Mouse (Mus musculus) embryonic facial prominence, embryonic 12.5 days (tissue): ENCODE data around the gene Zfp704. TPM values are rescaled to one million over a fixed set of nuclear protein-coding genes. Genes with fewer than 3 reads are reported as not detected.

Experiments
- ATAC-seq: fragments of 200-750 bp; cut with Nextera tagmentation; 2 replicates; pipeline ENCODE4 v1.8.0; 2017; ENCODE audit not compliant: insufficient number of reproducible peaks, insufficient read depth, low FRiP score, low TSS enrichment
- H3K27ac ChIP-seq: fragments of 300-500 bp; sonication (generic); 2 replicates; pipeline ENCODE4 v1.5.1; 2016; ENCODE audit warnings: mild to moderate bottlenecking
- H3K27me3 ChIP-seq: fragments of 300-500 bp; sonication (generic); 2 replicates; pipeline ENCODE4 v1.6.1; 2016; ENCODE audit warnings: mild to moderate bottlenecking, moderate library complexity
- H3K36me3 ChIP-seq: fragments of 300-500 bp; sonication (generic); 2 replicates; pipeline ENCODE4 v1.6.1; 2016; ENCODE audit warnings: mild to moderate bottlenecking
- H3K4me1 ChIP-seq: fragments of 300-500 bp; sonication (generic); 2 replicates; pipeline ENCODE4 v1.6.1; 2016
- H3K4me2 ChIP-seq: fragments of 300-500 bp; sonication (generic); replicated peaks from 2 replicates; pipeline ENCODE4 v1.6.1; 2016; ENCODE audit warnings: mild to moderate bottlenecking, moderate library complexity
- H3K4me3 ChIP-seq: fragments of 300-500 bp; sonication (generic); 2 replicates; pipeline ENCODE4 v1.5.1; 2016; ENCODE audit warnings: mild to moderate bottlenecking
- H3K9ac ChIP-seq: fragments of 300-500 bp; sonication (generic); 2 replicates; pipeline ENCODE4 v1.6.1; 2016; ENCODE audit warnings: mild to moderate bottlenecking, moderate library complexity
- H3K9me3 ChIP-seq: fragments of 300-500 bp; sonication (generic); 2 replicates; pipeline ENCODE4 v1.6.1; 2016; ENCODE audit warnings: mild to moderate bottlenecking, moderate library complexity
- WGBS: fragments of 180-500 bp; shearing (Covaris S2); methylation state at CpG from one replicate; pipeline ENCODE4 v1.1.7; 2016; 5-methylcytosine and 5-hydroxymethylcytosine counted together
- polyA plus RNA-seq: library from polyadenylated mRNA; unstranded; fragments of >200 nt; fragmentation: Nextera tagmentation; extraction: Ambion mirVana; gene quantifications from 2 replicates; pipeline ENCODE4 v1.2.1, GENCODE M21; 2016

The Zfp704 gene
- polyA plus RNA-seq, 1 experiment from 2014 or later: 8.8 TPM

DNA sequence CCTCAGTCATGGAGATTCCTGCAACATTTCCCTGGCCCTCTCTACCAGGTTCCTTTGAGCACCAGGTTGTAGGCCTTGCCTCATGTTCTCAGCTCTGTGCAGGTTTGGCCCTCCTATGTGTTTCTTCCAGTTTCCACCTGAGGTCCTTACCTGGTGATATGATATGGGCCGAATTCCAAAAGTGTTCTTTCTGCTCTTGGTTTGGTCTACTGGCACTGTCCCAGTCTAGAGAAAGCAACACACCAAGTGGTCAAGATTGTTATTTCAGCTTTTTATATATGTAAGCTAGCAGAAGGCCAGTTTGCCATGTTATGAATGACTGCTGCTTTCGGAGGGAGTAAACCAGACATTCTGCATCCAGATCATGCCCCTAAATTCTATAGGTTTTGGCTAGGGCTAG lies 541 bp upstream of the Zfp704 start:
- peak; percentile 16; the same call in 1 of the 2 replicates for ATAC-seq

DNA sequence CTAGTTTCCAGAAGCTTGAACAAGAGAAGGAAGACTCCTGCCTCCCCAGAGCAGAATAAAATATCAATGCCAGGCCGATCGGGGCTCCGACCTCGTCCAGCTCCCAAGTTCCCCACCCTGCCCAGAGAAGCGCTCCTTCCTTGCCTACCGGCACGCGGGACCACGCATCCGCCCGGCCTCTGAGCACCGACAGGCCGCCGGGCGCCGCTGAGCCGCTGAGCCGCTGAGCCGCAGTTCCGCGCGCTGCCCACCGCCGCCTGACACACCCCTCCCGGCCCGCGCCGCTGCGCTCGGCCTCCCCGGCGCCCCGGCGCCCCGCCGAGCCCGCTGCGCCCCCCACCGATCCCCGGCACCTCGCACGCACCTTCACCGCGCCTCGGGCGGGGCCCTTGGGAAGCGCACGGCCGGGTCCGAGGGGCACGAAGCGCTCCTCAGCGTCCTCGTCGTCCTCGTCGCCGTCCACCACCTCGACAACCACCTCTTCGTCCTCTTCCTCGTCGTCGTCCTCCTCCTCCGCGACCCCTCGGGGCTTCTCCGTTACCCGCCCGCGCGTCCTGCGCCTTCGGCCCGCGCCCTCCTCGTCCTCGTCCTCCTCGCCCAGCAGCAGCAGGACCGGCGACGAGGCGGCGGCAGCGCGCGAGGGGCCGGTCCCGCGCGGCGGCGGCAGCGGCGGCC lies 842 bp downstream of the Zfp704 start:
- WGBS: under 1% methylated on average over 89 of the region's 94 CpGs
- Histone ChIP-seq H3K9me3 (no peaks in the 10 kb centered on the region), H3K36me3 (no peaks in the 10 kb centered on the region), H3K4me1 (peaks cover 26% of the 10 kb centered on the region), H3K27ac (peak overlapping the region; percentile 96), H3K4me3 (peak overlapping the region; percentile 81), H3K27me3 (no peaks in the 10 kb centered on the region), H3K9ac (peak overlapping the region; percentile 91), H3K4me2 (peak overlapping the region; percentile 80)
- ATAC-seq: no peak

More for the DNA sequence above, 541 bp upstream of the Zfp704 start:
- H3K36me3 ChIP-seq: no peaks in the 10 kb centered on the region
- peak overlapping the region; percentile 80 for H3K4me2 ChIP-seq
- H3K27ac ChIP-seq: no peak overlapping the region
- no peaks in the 10 kb centered on the region for H3K27me3 ChIP-seq
- H3K9ac ChIP-seq: no peak overlapping the region
- WGBS: 79% methylated on average over 2 of the region's 2 CpGs
- no peaks in the 10 kb centered on the region for H3K9me3 ChIP-seq
- peaks cover 29% of the 10 kb centered on the region for H3K4me1 ChIP-seq
- peak overlapping the region; percentile 81; the same call in 1 of the 2 replicates for H3K4me3 ChIP-seq

DNA sequence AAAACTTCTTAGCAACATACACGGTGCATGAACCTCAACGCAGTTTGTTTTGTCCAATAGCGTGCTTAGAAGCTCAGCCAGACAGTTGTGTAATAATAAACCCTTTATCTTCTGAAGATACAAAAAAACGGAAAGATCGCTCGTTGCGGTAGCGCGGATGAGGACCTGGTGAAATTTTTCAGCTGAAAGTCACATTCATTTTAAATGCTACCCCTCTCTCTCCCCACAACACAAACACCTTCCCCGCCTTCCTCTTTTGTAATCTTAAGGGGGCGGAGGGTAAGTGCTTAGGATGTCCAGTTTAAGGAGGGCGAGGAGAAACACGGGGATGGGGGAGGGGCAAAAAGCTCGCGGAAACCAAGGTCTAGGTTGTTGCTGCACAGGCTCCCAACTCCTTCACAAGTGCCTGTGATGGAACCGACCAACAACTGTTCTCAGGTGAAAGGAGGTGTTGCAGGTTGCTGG lies 1.4 kb downstream of the Zfp704 start:
- no peaks in the 10 kb centered on the region for H3K9me3 ChIP-seq
- no peaks in the 10 kb centered on the region for H3K27me3 ChIP-seq
- peaks cover 28% of the 10 kb centered on the region for H3K4me1 ChIP-seq
- peak overlapping the region; percentile 80 for H3K4me2 ChIP-seq
- H3K27ac ChIP-seq: peak overlapping the region; percentile 96
- under 1% methylated on average over 16 of the region's 16 CpGs for WGBS
- peak overlapping the region; percentile 81 for H3K4me3 ChIP-seq
- H3K9ac ChIP-seq: peak overlapping the region; percentile 91
- no peaks in the 10 kb centered on the region for H3K36me3 ChIP-seq
- ATAC-seq: no peak

DNA sequence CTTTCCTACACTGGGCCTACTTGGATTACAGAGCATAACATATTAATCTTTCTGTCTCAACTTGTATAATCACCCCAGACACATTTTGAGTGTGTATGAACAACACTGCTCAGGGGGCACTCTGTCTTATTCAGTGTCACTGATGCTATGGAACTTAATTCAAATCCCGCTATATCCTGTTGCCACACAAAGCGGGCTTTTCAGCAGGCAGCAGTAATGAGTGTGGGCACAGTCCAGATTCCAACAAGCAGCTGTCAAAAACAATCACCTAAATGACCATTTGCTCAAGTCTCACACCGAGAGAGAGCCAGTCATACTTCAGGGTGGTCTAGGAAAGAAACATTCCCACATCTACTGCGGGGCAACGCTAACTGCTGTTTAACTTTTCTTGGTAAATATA lies 2.2 kb downstream of the Zfp704 start:
- Histone ChIP-seq H3K36me3 (no peaks in the 10 kb centered on the region), H3K4me3 (peak overlapping the region; percentile 81), H3K9ac (no peak overlapping the region), H3K27ac (no peak overlapping the region), H3K27me3 (no peaks in the 10 kb centered on the region), H3K9me3 (no peaks in the 10 kb centered on the region), H3K4me2 (peak overlapping the region; percentile 80), H3K4me1 (peaks cover 28% of the 10 kb centered on the region)
- ATAC-seq: no peak
- WGBS: 40% methylated on average over 5 of the region's 5 CpGs

DNA sequence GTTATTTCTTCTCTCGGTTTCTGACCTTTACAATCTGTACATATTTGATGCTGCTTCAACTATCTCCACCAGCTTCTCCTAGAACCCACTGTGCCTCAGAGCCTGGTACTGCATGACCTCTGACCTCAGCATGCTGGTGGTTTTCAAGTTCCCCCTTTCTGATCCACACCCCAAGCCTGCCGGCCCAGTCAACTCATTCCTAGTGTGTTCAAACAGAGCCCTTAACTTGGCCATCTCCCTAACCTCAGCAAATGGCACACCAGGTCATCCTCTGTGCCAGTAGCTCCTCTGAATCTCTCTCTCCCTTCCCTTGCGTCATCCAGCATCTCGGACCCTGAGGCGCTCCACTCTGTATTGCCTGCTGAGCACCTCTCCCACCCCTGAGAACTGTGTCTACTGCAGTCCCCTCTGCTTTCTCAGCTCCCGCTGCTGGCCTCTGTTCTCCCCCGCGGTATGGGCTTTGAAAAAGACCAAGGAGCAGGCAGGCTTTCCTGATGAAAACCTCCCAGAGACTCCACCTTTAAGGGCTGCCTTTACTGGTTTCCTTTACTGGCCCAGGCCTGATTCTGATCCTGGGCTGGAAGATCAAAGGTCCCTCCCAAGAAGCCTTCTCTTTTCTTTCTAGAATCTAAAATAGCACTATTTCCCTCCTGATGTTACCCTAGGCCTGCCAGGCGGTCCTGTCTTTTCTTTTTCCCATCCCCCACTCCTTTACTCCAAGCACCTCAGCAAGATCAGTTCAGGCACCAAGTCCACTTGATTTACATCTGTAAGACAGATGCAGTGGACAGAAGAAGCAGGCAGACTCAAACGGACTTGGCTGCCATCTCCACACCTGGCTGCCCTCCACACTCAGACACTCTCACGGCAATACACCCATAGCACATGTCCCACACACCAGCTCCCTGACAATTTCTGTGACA lies 3.8 kb downstream of the Zfp704 start:
- Histone ChIP-seq H3K27ac (no peak overlapping the region), H3K9ac (0 out of 2 replicates have a peak overlapping the region, but pooled peaks have one; percentile 3), H3K27me3 (no peaks in the 10 kb centered on the region), H3K4me3 (no peak overlapping the region), H3K36me3 (no peaks in the 10 kb centered on the region), H3K4me2 (no peak overlapping the region), H3K4me1 (peaks cover 30% of the 10 kb centered on the region), H3K9me3 (no peaks in the 10 kb centered on the region)
- no peak for ATAC-seq
- 25% methylated on average over 11 of the region's 11 CpGs for WGBS

DNA sequence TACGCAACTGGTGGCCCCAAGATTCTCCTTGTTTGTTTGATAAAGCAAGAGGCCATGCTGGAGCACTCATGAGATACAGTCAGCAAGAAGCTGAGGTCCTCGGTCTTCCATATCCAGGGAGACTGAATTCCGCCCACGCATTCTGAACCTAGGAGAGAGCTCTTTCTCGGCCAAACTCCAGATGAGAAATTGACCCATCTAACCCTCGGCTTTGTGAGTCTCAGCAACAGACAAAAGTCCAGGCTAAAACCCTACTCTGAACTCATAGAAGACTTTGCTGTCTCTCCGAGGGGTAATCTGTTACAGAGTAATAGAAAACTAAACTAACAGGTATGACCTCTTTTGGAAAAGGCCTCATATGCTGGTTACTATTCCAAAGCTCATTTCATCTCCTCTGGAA lies 4.9 kb downstream of the Zfp704 start:
- 88% methylated on average over 7 of the region's 7 CpGs for WGBS
- H3K27ac ChIP-seq: no peak overlapping the region
- H3K9me3 ChIP-seq: no peaks in the 10 kb centered on the region
- H3K4me2 ChIP-seq: no peak overlapping the region
- H3K4me1 ChIP-seq: peaks cover 35% of the 10 kb centered on the region
- H3K9ac ChIP-seq: no peak overlapping the region; the same call in 1 of the 2 replicates
- no peak overlapping the region for H3K4me3 ChIP-seq
- H3K27me3 ChIP-seq: no peaks in the 10 kb centered on the region
- no peaks in the 10 kb centered on the region for H3K36me3 ChIP-seq
- ATAC-seq: no peak

DNA sequence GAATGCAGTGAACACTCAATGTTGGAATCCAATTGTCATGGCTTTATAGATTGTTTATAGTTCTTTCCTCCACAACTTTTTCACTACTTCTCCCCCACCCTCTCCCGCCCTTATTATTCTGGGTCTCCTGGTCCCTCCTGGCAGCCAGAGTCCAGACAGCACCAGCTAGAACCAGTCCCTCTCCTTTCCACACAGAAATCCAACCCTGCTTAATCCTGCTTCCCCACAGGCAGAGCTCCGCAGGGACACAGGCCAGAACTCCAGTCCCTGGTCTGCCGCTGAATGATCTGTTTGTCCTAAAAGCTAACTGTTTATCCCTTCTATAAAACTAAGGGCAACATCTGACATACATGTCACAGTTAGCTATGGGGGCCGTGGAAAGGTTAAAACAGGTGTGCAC lies 6.0 kb downstream of the Zfp704 start:
- no peak for ATAC-seq
- no peaks in the 10 kb centered on the region for H3K27me3 ChIP-seq
- no peak overlapping the region for H3K9ac ChIP-seq
- peaks cover 35% of the 10 kb centered on the region for H3K4me1 ChIP-seq
- H3K4me2 ChIP-seq: no peak overlapping the region
- no peaks in the 10 kb centered on the region for H3K9me3 ChIP-seq
- no peaks in the 10 kb centered on the region for H3K36me3 ChIP-seq
- WGBS: 74% methylated on average over 4 of the region's 4 CpGs
- H3K4me3 ChIP-seq: no peak overlapping the region
- 0 out of 2 replicates have a peak overlapping the region, but pooled peaks have one; percentile 36 for H3K27ac ChIP-seq

DNA sequence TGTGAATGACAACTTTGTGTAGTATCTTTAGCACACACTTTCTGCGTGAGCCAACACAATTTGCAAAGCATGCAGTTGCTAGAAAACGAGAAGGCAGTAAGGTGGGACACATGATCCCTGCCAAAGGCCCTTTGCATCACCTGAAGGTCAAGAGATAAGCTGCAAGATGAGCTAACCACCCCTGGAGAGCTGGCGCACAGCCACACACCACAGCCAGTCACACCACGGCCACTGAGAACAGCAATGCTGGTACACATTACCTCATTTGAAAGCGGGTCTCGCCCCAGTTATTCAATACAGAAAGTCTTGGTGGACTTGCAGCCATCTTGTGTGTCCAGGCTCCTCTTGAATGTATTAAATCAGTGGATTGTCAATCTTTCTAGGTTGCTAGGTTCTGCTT lies 9.3 kb downstream of the Zfp704 start:
- Histone ChIP-seq H3K4me1 (peaks cover 19% of the 10 kb centered on the region), H3K36me3 (no peaks in the 10 kb centered on the region)

DNA sequence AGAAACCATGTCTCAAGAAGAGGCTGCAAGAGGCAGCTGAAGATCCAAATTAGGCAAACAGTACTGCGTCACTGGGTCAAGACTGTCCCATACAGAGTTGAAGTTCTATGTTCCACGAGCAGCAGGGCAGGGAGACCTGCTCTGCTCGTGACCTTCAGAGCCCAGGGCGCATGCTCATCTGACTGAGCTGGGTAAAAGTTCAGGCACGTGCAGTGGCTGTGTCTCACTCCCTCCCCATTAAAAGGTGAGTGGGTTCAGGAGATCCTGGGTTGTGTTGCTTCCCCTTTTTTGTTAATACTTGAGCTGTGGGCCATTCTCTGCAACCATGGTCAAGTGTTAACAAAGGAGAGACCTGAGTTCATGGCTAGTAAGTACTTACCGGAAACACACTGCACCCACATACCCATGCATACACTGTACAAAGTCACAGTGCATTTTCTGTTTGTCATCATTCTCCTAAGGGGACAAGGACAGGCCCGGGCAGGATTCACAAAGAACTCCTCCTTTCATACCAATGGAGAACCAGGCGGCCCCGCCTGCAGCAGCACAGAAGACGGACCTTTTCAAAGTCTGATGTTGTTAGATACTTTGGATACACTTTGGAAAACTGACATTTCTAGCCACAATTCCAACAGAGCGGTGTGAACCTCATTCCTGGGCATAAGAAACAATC lies 10.0 kb downstream of the Zfp704 start:
- Histone ChIP-seq H3K27me3 (no peaks in the 10 kb centered on the region), H3K4me1 (peaks cover 19% of the 10 kb centered on the region), H3K27ac (no peak overlapping the region), H3K4me2 (no peak overlapping the region), H3K9me3 (no peaks in the 10 kb centered on the region), H3K36me3 (no peaks in the 10 kb centered on the region), H3K9ac (no peak overlapping the region), H3K4me3 (no peak overlapping the region)
- ATAC-seq: 0 out of 2 replicates have a peak, but pooled peaks have one; percentile 44
- 78% methylated on average over 11 of the region's 11 CpGs for WGBS

More for the DNA sequence above, 9.3 kb downstream of the Zfp704 start:
- H3K4me2 ChIP-seq: no peak overlapping the region
- no peak overlapping the region for H3K9ac ChIP-seq
- no peak overlapping the region for H3K27ac ChIP-seq
- no peak overlapping the region for H3K4me3 ChIP-seq
- H3K9me3 ChIP-seq: no peaks in the 10 kb centered on the region
- no peak for ATAC-seq
- no peaks in the 10 kb centered on the region for H3K27me3 ChIP-seq
- 71% methylated on average over 6 of the region's 6 CpGs for whole genome bisulfite sequencing

DNA sequence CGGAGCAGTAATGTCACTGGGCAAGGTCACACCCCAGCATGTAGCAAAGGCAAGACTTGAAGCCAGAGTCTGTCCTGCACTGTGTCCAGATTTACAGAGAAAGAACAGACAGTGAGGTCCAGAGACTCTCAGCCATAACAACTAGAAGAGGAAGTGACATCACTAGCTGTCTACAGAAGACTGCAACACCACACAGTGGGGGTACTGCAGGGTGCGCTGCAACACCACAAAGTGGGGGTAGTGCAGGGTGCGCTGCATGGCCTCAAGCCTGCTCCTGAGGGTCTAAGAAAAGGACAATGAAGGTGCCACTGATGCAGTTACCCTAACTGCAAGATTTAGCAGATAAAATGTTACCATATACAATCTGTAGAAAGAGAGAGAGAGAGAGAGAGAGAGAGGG lies 11.8 kb downstream of the Zfp704 start:
- Histone ChIP-seq H3K4me2 (no peak overlapping the region), H3K27me3 (no peaks in the 10 kb centered on the region), H3K4me1 (peaks cover 10% of the 10 kb centered on the region), H3K4me3 (no peak overlapping the region), H3K9me3 (no peaks in the 10 kb centered on the region), H3K36me3 (no peaks in the 10 kb centered on the region), H3K27ac (no peak overlapping the region), H3K9ac (no peak overlapping the region)
- WGBS: 94% methylated on average over 3 of the region's 3 CpGs
- no peak for ATAC-seq

DNA sequence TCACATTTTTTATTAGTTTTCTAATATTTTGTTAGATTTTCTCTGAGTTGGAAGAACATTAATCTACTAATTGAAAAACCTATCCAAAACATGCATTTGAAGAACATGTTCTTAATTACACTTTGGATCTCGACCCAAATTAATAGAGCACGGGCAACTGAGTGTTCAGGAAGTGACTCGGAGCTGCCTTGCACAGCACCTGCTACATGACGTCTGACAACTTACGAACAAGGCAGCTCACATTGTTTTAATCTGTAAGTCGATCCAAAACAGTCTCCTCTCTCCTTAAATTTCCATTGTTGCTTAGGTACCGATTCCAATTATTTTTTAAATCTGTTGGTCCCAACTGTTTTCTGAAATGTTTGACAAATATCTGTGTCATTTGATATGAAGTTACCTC lies 15.4 kb downstream of the Zfp704 start:
- Histone ChIP-seq H3K4me2 (no peak overlapping the region), H3K9me3 (no peaks in the 10 kb centered on the region), H3K4me1 (peaks cover 5% of the 10 kb centered on the region; the same call in 1 of the 2 replicates), H3K9ac (no peak overlapping the region), H3K4me3 (no peak overlapping the region), H3K36me3 (no peaks in the 10 kb centered on the region), H3K27me3 (no peaks in the 10 kb centered on the region), H3K27ac (no peak overlapping the region)
- WGBS: 46% methylated on average over 7 of the region's 7 CpGs
- no peak for ATAC-seq
